Mouse (Mus musculus) intestine, embryonic 14.5 days (tissue): Measurements from ENCODE around the gene Med31. TPM values are rescaled to one million over a fixed set of nuclear protein-coding genes. Genes with fewer than 3 reads are reported as not detected.

ENCODE experiments used
- ATAC-seq: fragments of 200-750 bp; cut with Nextera tagmentation; replicated peaks from 2 replicates; pipeline ENCODE4 v1.8.0; 2017; ENCODE audit warnings: low read depth, moderate number of reproducible peaks, moderate TSS enrichment, moderate library complexity; ENCODE audit not compliant: low FRiP score, low TSS enrichment
- DNase-seq: peaks from one replicate; pipeline ENCODE4 v3.0.0-alpha.2; 2018; ENCODE audit warnings: low spot score
- H3K27ac ChIP-seq: fragments of 300-500 bp; sonication (generic); 2 replicates; pipeline ENCODE4 v1.5.1; 2014; ENCODE audit warnings: low read depth, mild to moderate bottlenecking, control low read depth
- H3K27me3 ChIP-seq: fragments of 300-500 bp; sonication (generic); replicated peaks from 2 replicates; pipeline ENCODE4 v1.6.1; 2014; ENCODE audit warnings: low read length, control low read depth; ENCODE audit not compliant: control insufficient read depth, insufficient read depth
- H3K36me3 ChIP-seq: fragments of 300-500 bp; sonication (generic); 2 replicates; pipeline ENCODE4 v1.6.1; 2014; ENCODE audit warnings: low read length, control low read depth; ENCODE audit not compliant: control insufficient read depth, insufficient read depth
- H3K4me1 ChIP-seq: fragments of 300-500 bp; sonication (generic); replicated peaks from 2 replicates; pipeline ENCODE4 v1.6.1; 2014; ENCODE audit warnings: low read length, control low read depth, mixed read lengths; ENCODE audit not compliant: control insufficient read depth, insufficient read depth
- H3K4me2 ChIP-seq: fragments of 300-500 bp; sonication (generic); 2 replicates; pipeline ENCODE4 v1.6.1; 2014; ENCODE audit warnings: low read length
- H3K4me3 ChIP-seq: fragments of 300-500 bp; sonication (generic); 2 replicates; pipeline ENCODE4 v1.5.1; 2014; ENCODE audit warnings: low read depth, low read length, control low read depth, mixed read lengths
- H3K9ac ChIP-seq: fragments of 300-500 bp; sonication (generic); 2 replicates; pipeline ENCODE4 v1.6.1; 2014; ENCODE audit warnings: mild to moderate bottlenecking, low read length
- H3K9me3 ChIP-seq: fragments of 300-500 bp; sonication (generic); 2 replicates; pipeline ENCODE4 v1.6.1; 2016; ENCODE audit warnings: low read length, control low read depth; ENCODE audit not compliant: control insufficient read depth
- WGBS: fragments of 180-500 bp; shearing (Covaris S2); extraction: QIAGEN DNeasy Blood & Tissue Kit; methylation state at CpG from one replicate; pipeline ENCODE4 v1.1.7; 2014; 5-methylcytosine and 5-hydroxymethylcytosine counted together
- polyA plus RNA-seq: library from polyadenylated mRNA; unstranded; fragments of >200 nt; fragmentation: Nextera tagmentation; extraction: Ambion mirVana; gene quantifications from 2 replicates; pipeline ENCODE4 v1.2.1, GENCODE M21; 2014

The Med31 gene
- 37.3 and 38.0 TPM in 2 replicates for polyA plus RNA-seq

GRCm38 (mm10) chr11:72215410-72215797 is at the start of gene Med31:
Gene Med31 (minus strand): TSS chr11:72215592.
- Histone ChIP-seq H3K4me3 (peak within 1 kb of the TSS; percentile 95), H3K9me3 (no peaks in the 10 kb centered on the region), H3K4me2 (peak within 1 kb of the TSS; percentile 97), H3K9ac (peak within 1 kb of the TSS; percentile 83), H3K4me1 (peaks cover 4% of the 10 kb centered on the region; the same call in 1 of the 2 replicates), H3K27ac (peak within 1 kb of the TSS; percentile 77), H3K36me3 (peaks cover 30% of the 10 kb centered on the region), H3K27me3 (no peaks in the 10 kb centered on the region)
- peak; percentile 79 for ATAC-seq
- DNase-seq = no peak
- whole genome bisulfite sequencing = 2% methylated on average over 29 of the region's 29 CpGs

- ATAC-seq (no peak), DNase-seq (no peak)
- Histone ChIP-seq H3K4me1 (no peaks in the 10 kb centered on the region), H3K36me3 (no peaks in the 10 kb centered on the region), H3K9ac (no peak overlapping the region), H3K4me2 (no peak overlapping the region), H3K27me3 (no peaks in the 10 kb centered on the region), H3K27ac (no peak overlapping the region), H3K9me3 (no peaks in the 10 kb centered on the region), H3K4me3 (no peak overlapping the region)
- WGBS = 82% methylated on average over 2 of the region's 2 CpGs
Measured at GRCm38 (mm10) chr11:72256441-72256840, 41.0 kb upstream of the Med31 start.

- 0 out of 2 replicates have a peak, but pooled peaks cover under 1% of the 10 kb centered on the region for H3K27me3 ChIP-seq
- no peak for ATAC-seq
- no peaks in the 10 kb centered on the region for H3K36me3 ChIP-seq
- no peak for DNase-seq
- no peak overlapping the region for H3K4me3 ChIP-seq
- no peaks in the 10 kb centered on the region for H3K9me3 ChIP-seq
- H3K9ac ChIP-seq = no peak overlapping the region
- WGBS = 93% methylated on average over 4 of the region's 4 CpGs
- no peak overlapping the region for H3K27ac ChIP-seq
- no peaks in the 10 kb centered on the region for H3K4me1 ChIP-seq
- no peak overlapping the region for H3K4me2 ChIP-seq
Measured at GRCm38 (mm10) chr11:72255629-72256028, 40.2 kb upstream of the Med31 start.

GRCm38 (mm10) chr11:72245196-72245753 is 29.9 kb upstream of the Med31 start:
- DNase-seq (no peak), ATAC-seq (no peak)
- H3K27ac ChIP-seq = no peak overlapping the region
- H3K36me3 ChIP-seq = no peaks in the 10 kb centered on the region
- H3K4me3 ChIP-seq = no peak overlapping the region
- 82% methylated on average over 8 of the region's 8 CpGs for WGBS
- no peak overlapping the region for H3K9ac ChIP-seq
- H3K9me3 ChIP-seq = no peaks in the 10 kb centered on the region
- H3K4me2 ChIP-seq = no peak overlapping the region
- no peaks in the 10 kb centered on the region for H3K27me3 ChIP-seq
- H3K4me1 ChIP-seq = no peaks in the 10 kb centered on the region

- no peaks in the 10 kb centered on the region for H3K27me3 ChIP-seq
- H3K4me3 ChIP-seq = no peak overlapping the region
- no peak for DNase-seq
- H3K27ac ChIP-seq = no peak overlapping the region
- ATAC-seq = no peak
- 63% methylated on average over 4 of the region's 4 CpGs for WGBS
- no peak overlapping the region for H3K4me2 ChIP-seq
- H3K36me3 ChIP-seq = no peaks in the 10 kb centered on the region
- no peaks in the 10 kb centered on the region for H3K4me1 ChIP-seq
- no peaks in the 10 kb centered on the region for H3K9me3 ChIP-seq
- no peak overlapping the region for H3K9ac ChIP-seq
Measured at GRCm38 (mm10) chr11:72240062-72240860, 24.9 kb upstream of the Med31 start.

GRCm38 (mm10) chr11:72234013-72234412 is 18.6 kb upstream of the Med31 start:
- no peak overlapping the region for H3K4me3 ChIP-seq
- DNase-seq (no peak), ATAC-seq (no peak)
- H3K9me3 ChIP-seq = no peaks in the 10 kb centered on the region
- no peak overlapping the region for H3K4me2 ChIP-seq
- no peaks in the 10 kb centered on the region for H3K27me3 ChIP-seq
- 61% methylated on average over 5 of the region's 5 CpGs for WGBS
- H3K27ac ChIP-seq = no peak overlapping the region
- no peaks in the 10 kb centered on the region for H3K36me3 ChIP-seq
- H3K9ac ChIP-seq = no peak overlapping the region
- no peaks in the 10 kb centered on the region for H3K4me1 ChIP-seq

- Histone ChIP-seq H3K4me2 (no peak overlapping the region), H3K9me3 (no peaks in the 10 kb centered on the region), H3K36me3 (no peaks in the 10 kb centered on the region), H3K4me3 (no peak overlapping the region), H3K27ac (no peak overlapping the region), H3K27me3 (no peaks in the 10 kb centered on the region), H3K9ac (no peak overlapping the region), H3K4me1 (no peaks in the 10 kb centered on the region)
- no peak for DNase-seq
- 70% methylated on average over 1 of the region's 1 CpGs for WGBS
- no peak for ATAC-seq
Measured at GRCm38 (mm10) chr11:72232991-72233390, 17.6 kb upstream of the Med31 start.

- ATAC-seq (no peak), DNase-seq (no peak)
- Histone ChIP-seq H3K27ac (no peak overlapping the region), H3K4me1 (no peaks in the 10 kb centered on the region), H3K27me3 (no peaks in the 10 kb centered on the region), H3K4me2 (no peak overlapping the region), H3K9ac (no peak overlapping the region), H3K4me3 (no peak overlapping the region), H3K36me3 (no peaks in the 10 kb centered on the region), H3K9me3 (no peaks in the 10 kb centered on the region)
- WGBS = 87% methylated on average over 7 of the region's 7 CpGs
Measured at GRCm38 (mm10) chr11:72232068-72232467, 16.7 kb upstream of the Med31 start.

- ATAC-seq = no peak
- Histone ChIP-seq H3K4me3 (no peak overlapping the region), H3K36me3 (no peaks in the 10 kb centered on the region), H3K4me1 (no peaks in the 10 kb centered on the region), H3K27ac (no peak overlapping the region), H3K4me2 (no peak overlapping the region), H3K27me3 (no peaks in the 10 kb centered on the region), H3K9ac (no peak overlapping the region), H3K9me3 (no peaks in the 10 kb centered on the region)
- no peak for DNase-seq
- 87% methylated on average over 4 of the region's 4 CpGs for WGBS
Measured at GRCm38 (mm10) chr11:72228513-72228912, 13.1 kb upstream of the Med31 start.
